Mouse (Mus musculus) embryo, embryonic 11.5 days (tissue): Measurements from ENCODE around the gene Plekha6.

ENCODE experiments used
- DNase-seq: peaks from one replicate; pipeline ENCODE4 v3.0.0-alpha.2; 2012; ENCODE audit warnings: low read depth, low spot score

The Plekha6 gene

GRCm38 (mm10) chr1:133240881-133241280, 76.9 kb downstream of the Plekha6 start:
- DNase-seq = no peak

DNA sequence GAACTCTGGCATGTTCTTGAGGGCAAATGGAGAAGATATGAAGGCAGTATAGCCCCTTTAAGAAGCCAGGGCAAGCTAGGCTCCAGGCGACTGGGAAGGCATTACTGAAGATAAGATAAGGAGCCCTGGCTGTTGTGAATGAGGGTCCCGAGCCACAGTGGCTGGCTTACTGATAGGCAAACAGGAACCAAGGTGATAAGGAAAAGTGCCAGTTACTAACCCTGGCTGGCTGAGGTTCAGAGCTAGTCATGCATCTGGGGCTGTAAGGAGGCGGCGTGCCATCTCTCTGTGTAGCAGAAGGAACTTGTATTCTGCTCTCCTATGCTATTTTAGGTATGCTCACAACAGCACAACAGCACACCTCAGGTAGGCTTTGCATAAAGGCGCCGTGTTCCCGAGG, 80.7 kb downstream of the Plekha6 start:
- DNase-seq = no peak

DNA sequence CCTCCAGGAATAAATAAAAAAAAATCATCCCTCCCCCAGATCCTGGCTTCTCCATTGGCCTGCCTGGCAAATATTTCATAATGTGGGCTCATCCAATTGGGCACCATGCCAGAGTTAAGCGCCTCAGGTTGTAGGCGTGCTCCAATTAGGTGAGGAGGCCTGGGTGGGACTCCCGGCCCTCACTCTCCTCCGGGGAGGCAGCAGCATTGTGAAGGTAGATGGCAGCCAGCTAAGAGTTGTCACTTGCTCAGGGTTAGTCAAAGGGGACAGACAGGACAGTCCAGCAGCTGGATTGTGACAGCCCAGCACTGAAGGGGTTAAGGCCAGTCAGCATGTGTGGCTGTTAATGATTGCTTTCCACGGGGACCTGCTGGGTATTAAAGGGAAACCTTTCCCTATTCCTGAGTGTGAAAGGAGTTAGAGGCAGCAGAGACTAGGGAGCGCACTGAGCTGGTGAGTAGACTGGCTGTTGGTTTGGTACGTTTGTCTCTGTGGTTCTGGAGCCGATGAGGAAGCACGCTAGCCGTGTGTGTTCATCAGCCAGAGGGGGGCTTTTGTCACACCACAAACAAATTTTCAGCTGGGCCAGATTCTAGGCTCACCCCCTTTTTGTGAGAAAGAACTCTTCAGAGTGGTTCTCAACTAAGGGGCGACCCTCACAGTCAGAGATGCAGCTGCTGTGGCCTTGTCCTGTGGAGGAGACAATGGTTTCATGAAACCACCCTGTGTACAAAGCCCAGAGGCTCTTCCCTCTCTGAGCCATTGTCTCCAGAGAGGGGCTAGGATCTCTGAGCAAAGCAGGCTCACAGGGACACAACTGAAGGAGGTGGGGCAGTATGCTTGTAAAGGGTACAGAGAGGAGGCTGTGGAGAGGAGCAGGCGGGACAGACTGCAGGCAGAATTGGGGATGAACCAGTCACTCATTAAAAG, 81.9 kb downstream of the Plekha6 start:
- no peak for DNase-seq

- DNase-seq = no peak
Observed at GRCm38 (mm10) chr1:133247189-133247588, 83.2 kb downstream of the Plekha6 start.

- no peak for DNase-seq
Observed at GRCm38 (mm10) chr1:133250761-133251160, 86.8 kb downstream of the Plekha6 start.

DNA sequence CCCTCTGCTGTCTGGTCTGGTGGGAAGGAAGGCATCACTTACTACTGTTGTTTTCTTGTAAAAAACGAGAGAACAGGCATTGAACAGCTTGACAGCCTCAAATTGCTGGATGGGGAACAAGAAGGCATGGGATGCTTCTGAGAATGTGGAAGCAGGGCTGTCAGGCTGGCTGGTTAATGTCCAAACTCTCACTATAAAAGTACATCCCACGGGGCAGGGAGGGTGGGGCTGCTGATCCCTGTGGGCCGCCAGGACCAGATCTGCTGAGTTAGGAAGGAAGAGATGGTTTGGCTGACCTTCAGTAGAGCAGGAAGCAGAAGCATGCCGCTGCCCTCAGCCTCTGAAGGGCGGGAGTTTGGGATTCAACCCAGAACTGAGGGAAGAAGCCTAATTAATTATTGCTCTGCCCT, 87.6 kb downstream of the Plekha6 start:
- DNase-seq = no peak

- DNase-seq = no peak
Observed at GRCm38 (mm10) chr1:133252251-133252650, 88.2 kb downstream of the Plekha6 start.

DNA sequence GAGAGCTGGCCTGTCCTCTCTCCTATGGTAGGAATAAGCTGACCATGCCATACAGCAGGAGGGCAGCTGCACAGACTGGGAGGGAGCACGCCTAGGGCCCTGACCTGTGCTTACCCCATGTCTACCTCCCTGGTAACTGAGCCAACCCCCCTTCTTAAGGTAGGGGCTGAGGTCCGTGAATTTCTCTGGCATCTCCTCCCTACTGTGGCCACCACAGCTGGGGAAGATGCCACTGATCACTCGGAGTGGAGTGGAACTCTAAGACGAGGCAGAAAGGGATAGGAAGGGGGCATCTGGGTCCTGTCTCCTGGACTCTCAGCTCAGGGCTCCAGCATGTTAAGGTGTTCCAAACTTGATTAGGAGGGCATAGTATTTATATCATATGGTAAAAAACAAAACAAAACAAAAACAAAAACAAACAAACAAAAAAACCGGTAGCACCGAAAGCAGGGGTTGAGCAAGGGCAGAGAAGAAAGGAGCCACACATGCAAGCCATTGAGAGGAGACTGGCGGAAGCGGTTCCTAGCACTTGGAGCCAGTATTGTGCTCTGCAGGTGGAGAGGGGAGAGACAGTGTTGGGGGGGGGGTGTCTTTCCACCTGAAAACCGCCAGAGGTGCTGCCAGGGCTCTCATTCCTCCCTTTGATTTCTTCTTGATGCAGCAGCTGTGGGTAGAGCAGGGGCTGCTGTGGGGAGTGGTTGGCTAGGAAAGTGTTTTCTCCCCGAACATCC, 89.0 kb downstream of the Plekha6 start:
- DNase-seq = no peak

GRCm38 (mm10) chr1:133253532-133253866, 89.5 kb downstream of the Plekha6 start:
- DNase-seq = no peak

- DNase-seq = no peak
Observed at GRCm38 (mm10) chr1:133254226-133254625, 90.2 kb downstream of the Plekha6 start.

GRCm38 (mm10) chr1:133254856-133255764, 91.1 kb downstream of the Plekha6 start:
- no peak for DNase-seq

- DNase-seq = no peak
Observed at GRCm38 (mm10) chr1:133255776-133256175, 91.8 kb downstream of the Plekha6 start.

DNA sequence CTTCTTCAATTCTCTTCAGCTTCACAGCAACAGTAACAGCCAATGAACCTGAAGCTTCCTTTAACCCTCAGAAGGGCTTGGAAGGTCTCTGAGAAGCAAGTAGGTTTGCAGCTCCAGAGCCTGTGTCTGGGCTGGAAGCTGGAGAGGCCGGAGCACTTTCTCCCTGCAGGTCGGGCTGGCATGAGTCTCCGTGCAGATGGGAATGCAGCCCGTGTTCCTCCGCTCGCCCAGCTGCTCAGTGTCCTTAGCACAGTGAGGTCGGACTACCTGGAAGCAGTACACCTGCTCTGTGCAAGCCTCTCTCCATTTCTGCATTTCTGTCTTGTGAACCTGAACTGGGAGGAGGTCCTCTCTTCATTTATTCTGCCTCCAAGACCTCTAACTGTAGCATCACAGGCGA, 92.3 kb downstream of the Plekha6 start:
- no peak for DNase-seq

GRCm38 (mm10) chr1:133258694-133259093, 94.7 kb downstream of the Plekha6 start:
- no peak for DNase-seq

GRCm38 (mm10) chr1:133262628-133263027, 98.6 kb downstream of the Plekha6 start:
- no peak for DNase-seq

DNA sequence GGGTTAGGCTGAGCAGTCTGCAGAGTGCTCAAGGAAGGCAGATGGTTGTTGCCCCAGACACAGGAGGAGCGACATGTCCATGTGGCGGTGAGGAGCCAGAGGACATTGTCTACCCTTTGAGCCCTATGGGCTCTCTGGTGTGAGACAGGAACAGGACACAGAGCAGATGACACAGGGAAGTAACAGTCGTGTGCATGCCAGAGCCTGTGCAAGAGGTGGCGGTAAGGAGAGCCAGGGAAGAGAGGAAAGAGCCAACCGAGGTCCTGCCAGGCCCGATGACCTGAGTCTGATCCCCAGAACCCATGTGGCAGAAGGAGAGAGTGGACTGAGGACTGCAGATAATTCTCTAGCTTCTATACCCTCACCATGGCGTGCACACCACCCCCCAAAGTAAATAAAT, 99.1 kb downstream of the Plekha6 start:
- DNase-seq = no peak

GRCm38 (mm10) chr1:133264367-133264766, 100.4 kb downstream of the Plekha6 start:
- DNase-seq = no peak

GRCm38 (mm10) chr1:133265114-133265766, 101.2 kb downstream of the Plekha6 start:
- DNase-seq = no peak

DNA sequence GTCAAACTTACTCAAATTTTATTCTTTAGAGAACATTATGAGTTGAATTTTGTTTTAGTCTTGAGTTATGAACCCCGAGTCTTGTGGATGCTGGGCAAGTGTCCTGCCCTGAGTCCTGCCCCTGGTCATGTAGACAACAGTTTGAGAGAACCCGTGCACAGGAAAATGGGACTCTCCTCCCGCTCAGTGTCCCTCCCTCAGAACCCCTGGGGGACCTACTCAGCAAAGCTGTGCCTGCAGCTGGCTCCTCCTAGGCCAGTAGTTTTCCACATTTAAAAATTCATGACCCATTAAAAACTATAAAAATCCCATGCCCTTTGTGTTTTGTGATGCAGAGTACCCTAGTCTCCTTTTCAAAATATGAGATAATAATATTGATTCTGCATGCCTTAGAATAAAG, 103.1 kb downstream of the Plekha6 start:
- DNase-seq = no peak

DNA sequence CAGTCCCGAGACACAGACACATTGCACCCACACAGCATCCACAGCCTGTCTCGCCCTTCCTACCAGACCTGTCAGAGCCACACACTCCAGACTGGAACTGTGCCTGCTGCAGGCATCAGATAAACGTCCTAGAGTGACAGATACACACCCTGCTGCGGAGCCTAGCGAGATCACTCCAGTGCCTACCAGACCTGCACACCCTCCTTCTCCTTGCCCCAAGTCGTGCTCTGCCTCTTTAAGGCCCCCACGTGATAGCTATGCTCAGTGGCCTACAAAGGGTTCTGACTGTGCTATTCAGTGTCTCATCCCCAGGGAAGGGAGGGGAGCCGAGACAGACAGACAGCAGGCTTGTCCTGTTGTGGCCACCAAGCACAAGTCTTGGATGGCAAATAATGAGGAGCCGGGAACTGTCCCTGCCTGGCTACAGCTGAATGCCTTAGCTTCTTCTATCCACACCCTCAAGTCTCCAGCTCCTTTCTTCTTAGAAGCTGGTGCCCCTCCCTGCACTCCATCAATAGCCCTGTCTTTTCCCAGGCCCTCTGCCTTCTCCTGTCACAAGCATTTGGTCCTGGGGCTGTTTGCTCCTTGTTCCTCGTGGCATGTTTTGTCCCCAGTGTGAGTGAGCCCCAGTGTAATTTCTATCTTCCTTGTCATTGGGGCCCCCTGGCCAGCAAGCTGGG, 103.9 kb downstream of the Plekha6 start:
- DNase-seq = no peak

DNA sequence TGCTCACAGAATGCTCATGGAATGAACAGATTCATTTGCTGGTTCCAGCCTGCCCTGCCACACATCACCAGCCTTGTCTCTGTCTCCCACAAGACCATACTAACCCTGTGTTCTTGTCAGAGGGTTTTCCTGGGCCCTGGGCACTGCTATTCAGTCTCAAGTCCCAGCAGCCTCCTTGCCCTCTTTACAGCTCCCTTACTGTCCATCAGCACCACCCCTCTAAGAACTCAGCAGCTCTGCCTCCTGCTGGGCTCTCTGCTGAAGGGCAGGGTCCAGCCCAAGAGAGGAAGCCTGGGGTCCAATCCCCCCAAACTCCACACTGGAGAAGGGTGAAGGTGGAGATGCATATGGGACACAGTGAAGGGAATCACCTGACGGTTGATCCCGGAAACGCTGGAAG, 104.5 kb downstream of the Plekha6 start:
- no peak for DNase-seq
